Mouse (Mus musculus) myocyte (in vitro differentiated cells): ENCODE data around the gene Xpa. TPM values are rescaled to one million over a fixed set of nuclear protein-coding genes. Genes with fewer than 3 reads are reported as not detected.
A peak's percentile ranks its signal among the peaks of the same experiment; 100 is the strongest.

Experiments
- H3K27me3 ChIP-seq: one replicate; pipeline ENCODE4 v1.6.1; 2011; ENCODE audit not compliant: control insufficient read depth, insufficient read depth, insufficient read length
- H3K36me3 ChIP-seq: one replicate; pipeline ENCODE4 v1.6.1; 2011; ENCODE audit not compliant: control insufficient read depth, insufficient read depth
- H3K4me2 ChIP-seq: one replicate; pipeline ENCODE4 v1.6.1; 2011; ENCODE audit warnings: low read depth, control low read depth
- H3K4me3 ChIP-seq: one replicate; pipeline ENCODE4 v1.5.1; 2011; ENCODE audit warnings: mild to moderate bottlenecking, control low read depth, moderate library complexity
- H3K79me2 ChIP-seq: one replicate; pipeline ENCODE4 v1.6.1; 2011; ENCODE audit not compliant: control insufficient read depth, insufficient read depth
- H3ac ChIP-seq: one replicate; pipeline ENCODE4 v1.6.1; 2011; ENCODE audit not compliant: control insufficient read depth, insufficient read length
- CEBPB ChIP-seq: IDR thresholded peaks from 2 replicates; pipeline ENCODE4 v1.6.1; 2011; ENCODE audit warnings: mild to moderate bottlenecking, moderate library complexity; ENCODE audit not compliant: poor library complexity, insufficient read depth, severe bottlenecking
- E2F4 ChIP-seq: IDR thresholded peaks from one replicate; pipeline ENCODE4 v1.6.1; 2011; ENCODE audit warnings: mild to moderate bottlenecking, control low read depth, moderate library complexity; ENCODE audit not compliant: insufficient read depth
- MAX ChIP-seq: IDR thresholded peaks from one replicate; pipeline ENCODE4 v1.6.1; 2011; ENCODE audit warnings: low read depth, mild to moderate bottlenecking, control low read depth
- MYOD1 ChIP-seq, 3 experiments: IDR thresholded peaks; one replicate each; pipeline ENCODE4 v1.6.1; 2011; ENCODE audit warnings: control low read depth in 2 of 3, low read depth in 2 of 3, mild to moderate bottlenecking in 2 of 3, moderate library complexity in 1 of 3; ENCODE audit not compliant: insufficient read length in 2 of 3, control insufficient read depth in 1 of 3
- MYOG ChIP-seq, 3 experiments: IDR thresholded peaks; one replicate each; pipeline ENCODE4 v1.6.1; 2011; ENCODE audit warnings: control low read depth in 2 of 3, low read depth in 2 of 3, mild to moderate bottlenecking in 2 of 3; ENCODE audit not compliant: insufficient read length in 2 of 3, control insufficient read depth in 1 of 3, insufficient read depth in 1 of 3
- POLR2A ChIP-seq: IDR thresholded peaks from one replicate; pipeline ENCODE4 v1.6.1; 2011; ENCODE audit warnings: low read depth, mild to moderate bottlenecking, control low read depth, moderate library complexity; ENCODE audit not compliant: insufficient read length
- POLR2AphosphoS2 ChIP-seq: IDR thresholded peaks from one replicate; pipeline ENCODE4 v1.6.1; 2011; ENCODE audit warnings: low read depth, control low read depth; ENCODE audit not compliant: insufficient read length
- REST ChIP-seq: IDR thresholded peaks from one replicate; pipeline ENCODE4 v1.6.1; 2011; ENCODE audit warnings: mild to moderate bottlenecking, control low read depth, moderate library complexity; ENCODE audit not compliant: insufficient read depth, insufficient read length
- SRF ChIP-seq: IDR thresholded peaks from one replicate; pipeline ENCODE4 v1.6.1; 2011; ENCODE audit warnings: low read depth; ENCODE audit not compliant: control insufficient read depth, insufficient read length
- TCF12 ChIP-seq: IDR thresholded peaks from one replicate; pipeline ENCODE4 v1.6.1; 2011; ENCODE audit warnings: mild to moderate bottlenecking, control low read depth; ENCODE audit not compliant: poor library complexity, insufficient read depth, severe bottlenecking
- TCF3 ChIP-seq: IDR thresholded peaks from one replicate; pipeline ENCODE4 v1.6.1; 2011; ENCODE audit warnings: low read depth, control low read depth; ENCODE audit not compliant: insufficient read length
- USF1 ChIP-seq: IDR thresholded peaks from one replicate; pipeline ENCODE4 v1.6.1; 2011; ENCODE audit warnings: low read depth, mild to moderate bottlenecking, control low read depth, moderate library complexity
- polyA plus RNA-seq: library from polyadenylated mRNA; unstranded; fragments of >200 nt; fragmentation: generic; extraction: Trizol; gene quantifications from one replicate; pipeline ENCODE4 v1.2.1, GENCODE M21; 2012; ENCODE audit warnings: missing spikeins

The Xpa gene
- polyA plus RNA-seq, 1 experiment: 19.7 TPM

GRCm38 (mm10) chr4:46126541-46126940, 69.6 kb downstream of the Xpa start:
- TF ChIP-seq MAX (no peak), POLR2AphosphoS2 (peak; percentile 64), POLR2A (peak; percentile 32), MYOG (IDR thresholded peaks at IDR 0.05; ENCODE audit: control insufficient read depth in 1 of 3, insufficient read depth in 1 of 3, insufficient read length in 2 of 3, low read depth in 2 of 3) (no peak), SRF (no peak)
- Histone ChIP-seq H3K4me3 (no peak overlapping the region), H3K27me3 (no peaks in the 10 kb centered on the region), H3K79me2 (no peaks in the 10 kb centered on the region), H3K4me2 (no peak overlapping the region), H3ac (no peak overlapping the region), H3K36me3 (peaks cover 33% of the 10 kb centered on the region)

GRCm38 (mm10) chr4:46123358-46123757, 72.8 kb downstream of the Xpa start:
- Histone ChIP-seq H3K4me3 (no peak overlapping the region), H3K36me3 (peaks cover 32% of the 10 kb centered on the region), H3ac (no peak overlapping the region), H3K79me2 (no peaks in the 10 kb centered on the region), H3K4me2 (no peak overlapping the region), H3K27me3 (no peaks in the 10 kb centered on the region)
- no peak for TF ChIP-seq POLR2A
- no peak for TF ChIP-seq REST
- TF ChIP-seq TCF12: no peak

- TF ChIP-seq MYOG (IDR thresholded peaks at IDR 0.05; ENCODE audit: control insufficient read depth in 1 of 3, insufficient read depth in 1 of 3, insufficient read length in 2 of 3, low read depth in 2 of 3) (no peak), SRF (no peak), E2F4 (no peak), TCF12 (no peak), POLR2A (no peak), REST (no peak), USF1 (no peak), POLR2AphosphoS2 (no peak), TCF3 (no peak), CEBPB (no peak), MYOD1 (IDR thresholded peaks at IDR 0.05; ENCODE audit: control insufficient read depth in 1 of 3, insufficient read length in 2 of 3, low read depth in 2 of 3) (no peak), MAX (no peak)
- Histone ChIP-seq H3K36me3 (peaks cover 33% of the 10 kb centered on the region), H3K4me2 (no peak overlapping the region), H3K27me3 (no peaks in the 10 kb centered on the region), H3K79me2 (no peaks in the 10 kb centered on the region), H3ac (no peak overlapping the region), H3K4me3 (no peak overlapping the region)
Observed at GRCm38 (mm10) chr4:46120767-46121166, 75.3 kb downstream of the Xpa start.

- H3K79me2 ChIP-seq: no peaks in the 10 kb centered on the region
- TF ChIP-seq MYOG (IDR thresholded peaks at IDR 0.05; ENCODE audit: control insufficient read depth in 1 of 3, insufficient read depth in 1 of 3, insufficient read length in 2 of 3, low read depth in 2 of 3): no peak
- TF ChIP-seq POLR2A: no peak
- no peak for TF ChIP-seq POLR2AphosphoS2
- no peak for TF ChIP-seq MAX
- no peak for TF ChIP-seq TCF3
- no peak for TF ChIP-seq CEBPB
- no peak for TF ChIP-seq USF1
- TF ChIP-seq SRF: no peak
- TF ChIP-seq REST: no peak
- TF ChIP-seq TCF12: no peak
- TF ChIP-seq E2F4: no peak
- TF ChIP-seq MYOD1 (IDR thresholded peaks at IDR 0.05; ENCODE audit: control insufficient read depth in 1 of 3, insufficient read length in 2 of 3, low read depth in 2 of 3): no peak
- H3ac ChIP-seq: no peak overlapping the region
- no peaks in the 10 kb centered on the region for H3K27me3 ChIP-seq
- H3K4me3 ChIP-seq: no peak overlapping the region
- H3K4me2 ChIP-seq: no peak overlapping the region
- peaks cover 35% of the 10 kb centered on the region for H3K36me3 ChIP-seq
Observed at GRCm38 (mm10) chr4:46119514-46120094, 76.5 kb downstream of the Xpa start.

- Histone ChIP-seq H3K36me3 (peaks cover 39% of the 10 kb centered on the region), H3K79me2 (no peaks in the 10 kb centered on the region), H3K4me2 (no peak overlapping the region), H3K27me3 (no peaks in the 10 kb centered on the region), H3K4me3 (no peak overlapping the region), H3ac (no peak overlapping the region)
- TF ChIP-seq POLR2AphosphoS2 (no peak), MAX (no peak), TCF3 (no peak)
Observed at GRCm38 (mm10) chr4:46117536-46117935, 78.6 kb downstream of the Xpa start.
